Mouse (Mus musculus): ENCODE data around the gene Gm49361.
"Not testable (repeated sequence)": the region's sequence is repeated elsewhere in the genome, so short reads cannot be mapped to it uniquely, and the experiment has no call there.

Gene Gm49361

GRCm38 (mm10) chr14:57687441-57687840, 58.5 kb downstream of the Gm49361 start:
- DNase-seq = no peak

GRCm38 (mm10) chr14:57686647-57687046, 59.3 kb downstream of the Gm49361 start:
- no peak for DNase-seq

- DNase-seq = no peak
Observed at GRCm38 (mm10) chr14:57684579-57684978, 61.3 kb downstream of the Gm49361 start.

GRCm38 (mm10) chr14:57682751-57683150, 63.2 kb downstream of the Gm49361 start:
- no peak for DNase-seq

GRCm38 (mm10) chr14:57679958-57680535, 65.9 kb downstream of the Gm49361 start:
- peak; percentile 58 for DNase-seq

- no peak for DNase-seq
Observed at GRCm38 (mm10) chr14:57679523-57679922, 66.4 kb downstream of the Gm49361 start.

- DNase-seq = no peak
Observed at GRCm38 (mm10) chr14:57675481-57675880, 70.4 kb downstream of the Gm49361 start.

GRCm38 (mm10) chr14:57665628-57665950, 80.3 kb downstream of the Gm49361 start:
- no peak for DNase-seq

- DNase-seq = peak; percentile 84
Observed at GRCm38 (mm10) chr14:57664822-57665627, 80.9 kb downstream of the Gm49361 start, which contains the start of gene Xpo4. TSS of gene Xpo4 (minus strand) at chr14:57665430.

- no peak for DNase-seq
Observed at GRCm38 (mm10) chr14:57664311-57664821, 81.5 kb downstream of the Gm49361 start.

GRCm38 (mm10) chr14:57663630-57664029, 82.3 kb downstream of the Gm49361 start:
- DNase-seq = no peak

GRCm38 (mm10) chr14:57658301-57658700, 87.6 kb downstream of the Gm49361 start:
- no peak for DNase-seq

- DNase-seq = no peak
Observed at GRCm38 (mm10) chr14:57657500-57657899, 88.4 kb downstream of the Gm49361 start.

GRCm38 (mm10) chr14:57656519-57656918, 89.4 kb downstream of the Gm49361 start:
- DNase-seq = not testable (repeated sequence)

GRCm38 (mm10) chr14:57649501-57649900, 96.4 kb downstream of the Gm49361 start:
- DNase-seq = no peak

GRCm38 (mm10) chr14:57646155-57646554, 99.7 kb downstream of the Gm49361 start:
- no peak for DNase-seq

GRCm38 (mm10) chr14:57639153-57639552, 106.8 kb downstream of the Gm49361 start:
- DNase-seq = no peak

- DNase-seq = no peak
Observed at GRCm38 (mm10) chr14:57634141-57634540, 111.8 kb downstream of the Gm49361 start.

- no peak for DNase-seq
Observed at GRCm38 (mm10) chr14:57629595-57629994, 116.3 kb downstream of the Gm49361 start.

GRCm38 (mm10) chr14:57622934-57623333, 123.0 kb downstream of the Gm49361 start:
- no peak for DNase-seq

GRCm38 (mm10) chr14:57621699-57622098, 124.2 kb downstream of the Gm49361 start:
- peak; percentile 51 for DNase-seq

GRCm38 (mm10) chr14:57620598-57621236, 125.2 kb downstream of the Gm49361 start:
- DNase-seq = peak; percentile 47

- DNase-seq = no peak
Observed at GRCm38 (mm10) chr14:57619487-57619886, 126.4 kb downstream of the Gm49361 start.

- DNase-seq = no peak
Observed at GRCm38 (mm10) chr14:57617675-57618074, 128.2 kb downstream of the Gm49361 start.

Data from cerebellum, adult 11-12 months (tissue).